Mouse (Mus musculus): ENCODE measurements around the gene Rpl19. TPM values are rescaled to one million over a fixed set of nuclear protein-coding genes. Genes with fewer than 3 reads are reported as not detected.

Rpl19 gene
- polyA plus RNA-seq, 1 experiment from 2014 or later, result 1,089 TPM

DNA sequence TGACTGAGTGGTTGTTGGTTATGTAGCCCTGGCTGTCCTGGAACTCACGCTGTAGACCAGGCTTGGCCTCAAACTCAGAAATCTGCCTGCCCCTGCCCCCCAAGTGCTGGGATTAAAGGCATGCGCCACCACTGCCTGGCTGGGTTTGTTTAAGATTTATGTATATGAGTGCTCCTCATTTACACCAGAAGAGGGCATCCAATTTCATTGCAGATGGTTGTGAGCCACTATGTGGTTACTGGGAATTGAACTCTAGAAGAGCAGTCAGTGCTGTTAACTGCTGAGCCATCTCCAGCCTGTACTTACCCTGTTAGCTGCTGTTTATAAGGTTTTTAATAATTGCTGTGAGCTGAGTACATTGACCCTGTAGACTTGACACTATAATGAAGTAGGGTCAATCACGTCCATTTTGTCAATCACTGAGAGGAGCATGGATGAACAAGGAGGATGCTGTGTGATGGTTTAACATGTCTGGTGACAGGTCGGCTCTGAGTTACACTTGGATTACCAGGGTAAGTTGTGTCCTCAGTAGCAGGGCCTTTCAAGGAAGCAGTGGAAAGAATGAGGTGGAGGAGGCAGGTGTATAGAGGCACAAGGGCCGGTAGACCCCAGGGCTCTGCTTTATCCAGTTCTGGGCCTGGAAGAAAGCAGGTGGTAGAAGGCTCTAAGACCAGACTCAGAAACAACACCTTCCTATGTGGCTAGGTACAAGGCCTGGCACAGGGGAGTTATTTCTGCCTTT is 4.4 kb downstream of the Rpl19 start:
- Histone ChIP-seq H3K36me3 (replicated peaks; ENCODE audit: control insufficient read depth, insufficient read depth, low read depth, low read length) (peaks cover 9% of the 10 kb centered on the region), H3K9ac (replicated peaks; ENCODE audit: low read length) (no peak overlapping the region), H3K27ac (replicated peaks; ENCODE audit: low read depth, low read length) (no peak overlapping the region), H3K4me1 (ENCODE audit: control insufficient read depth, insufficient read depth, low read length) (peaks cover 4% of the 10 kb centered on the region), H3K4me2 (ENCODE audit: low read depth, low read length) (no peak overlapping the region), H3K4me3 (ENCODE audit: low read depth, low read length) (no peak overlapping the region), H3K27me3 (ENCODE audit: control insufficient read depth, insufficient read depth, low read length) (no peaks in the 10 kb centered on the region; the same call in 1 of the 2 replicates), H3K9me3 (replicated peaks; ENCODE audit: control insufficient read depth, low read length) (no peaks in the 10 kb centered on the region)
- DNase-seq (ENCODE audit: low spot score), result no peak
- ATAC-seq (replicated peaks; ENCODE audit: insufficient number of reproducible peaks, low FRiP score, low TSS enrichment, low read depth), result no peak
- 49% methylated on average over 5 of the region's 5 CpGs for WGBS

DNA sequence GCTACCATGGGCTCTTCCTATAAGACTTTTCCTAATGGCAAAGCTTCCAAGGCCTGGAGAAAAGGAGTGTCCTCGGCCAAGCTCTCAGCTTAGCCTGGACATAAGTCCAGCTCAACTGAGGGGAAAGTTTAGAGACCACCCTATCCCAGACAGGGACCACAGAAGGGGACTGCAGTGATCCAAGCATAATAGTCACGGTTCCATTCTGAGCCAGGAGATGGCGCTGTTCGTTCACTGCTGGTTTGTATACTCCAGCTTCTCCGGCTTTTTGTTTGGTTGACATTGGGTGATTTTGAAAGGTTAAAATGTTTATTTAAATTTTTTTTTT is 4.9 kb downstream of the Rpl19 start:
- no peak overlapping the region for H3K4me2 ChIP-seq (ENCODE audit: low read depth, low read length)
- H3K9ac ChIP-seq (replicated peaks; ENCODE audit: low read length), result no peak overlapping the region
- H3K9me3 ChIP-seq (replicated peaks; ENCODE audit: control insufficient read depth, low read length), result no peaks in the 10 kb centered on the region
- no peak overlapping the region for H3K4me3 ChIP-seq (ENCODE audit: low read depth, low read length)
- peaks cover 2% of the 10 kb centered on the region for H3K27me3 ChIP-seq (ENCODE audit: control insufficient read depth, insufficient read depth, low read length)
- ATAC-seq (replicated peaks; ENCODE audit: insufficient number of reproducible peaks, low FRiP score, low TSS enrichment, low read depth) (0 out of 2 replicates have a peak, but pooled peaks have one; percentile 46), DNase-seq (ENCODE audit: low spot score) (peak; percentile 92)
- H3K36me3 ChIP-seq (replicated peaks; ENCODE audit: control insufficient read depth, insufficient read depth, low read depth, low read length), result peaks cover 9% of the 10 kb centered on the region
- H3K4me1 ChIP-seq (ENCODE audit: control insufficient read depth, insufficient read depth, low read length), result peaks cover 4% of the 10 kb centered on the region
- H3K27ac ChIP-seq (replicated peaks; ENCODE audit: low read depth, low read length), result no peak overlapping the region
- whole genome bisulfite sequencing, result 9% methylated on average over 5 of the region's 5 CpGs

DNA sequence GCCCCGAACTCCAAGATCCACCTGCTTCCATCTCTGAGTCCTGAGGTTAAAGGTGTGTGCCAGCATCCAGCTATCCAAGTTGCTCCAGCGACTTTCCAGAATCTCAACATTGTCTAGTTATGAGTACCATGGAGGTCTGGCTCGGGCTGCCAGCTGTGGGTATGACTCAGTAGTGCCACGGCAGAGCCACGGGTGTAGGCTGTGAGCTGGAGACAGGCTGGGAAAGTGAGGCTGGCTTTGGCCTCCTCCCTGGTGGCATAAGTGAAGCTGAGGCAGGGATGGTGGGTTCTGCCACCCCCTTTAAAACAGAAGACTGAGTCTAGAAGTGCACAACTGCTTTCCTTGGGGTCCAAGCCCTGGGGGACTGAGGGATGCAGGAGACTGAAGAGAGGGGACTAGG is 7.6 kb downstream of the Rpl19 start:
- ATAC-seq (replicated peaks; ENCODE audit: insufficient number of reproducible peaks, low FRiP score, low TSS enrichment, low read depth) (no peak), DNase-seq (ENCODE audit: low spot score) (no peak)
- H3K4me2 ChIP-seq (ENCODE audit: low read depth, low read length), result no peak overlapping the region
- WGBS, result 80% methylated on average over 5 of the region's 5 CpGs
- no peak overlapping the region for H3K27ac ChIP-seq (replicated peaks; ENCODE audit: low read depth, low read length)
- H3K9ac ChIP-seq (replicated peaks; ENCODE audit: low read length), result no peak overlapping the region
- H3K4me1 ChIP-seq (ENCODE audit: control insufficient read depth, insufficient read depth, low read length), result peaks cover 4% of the 10 kb centered on the region
- H3K27me3 ChIP-seq (ENCODE audit: control insufficient read depth, insufficient read depth, low read length), result peaks cover 5% of the 10 kb centered on the region
- H3K36me3 ChIP-seq (replicated peaks; ENCODE audit: control insufficient read depth, insufficient read depth, low read depth, low read length), result peaks cover 5% of the 10 kb centered on the region
- H3K9me3 ChIP-seq (replicated peaks; ENCODE audit: control insufficient read depth, low read length), result no peaks in the 10 kb centered on the region
- H3K4me3 ChIP-seq (ENCODE audit: low read depth, low read length), result no peak overlapping the region

DNA sequence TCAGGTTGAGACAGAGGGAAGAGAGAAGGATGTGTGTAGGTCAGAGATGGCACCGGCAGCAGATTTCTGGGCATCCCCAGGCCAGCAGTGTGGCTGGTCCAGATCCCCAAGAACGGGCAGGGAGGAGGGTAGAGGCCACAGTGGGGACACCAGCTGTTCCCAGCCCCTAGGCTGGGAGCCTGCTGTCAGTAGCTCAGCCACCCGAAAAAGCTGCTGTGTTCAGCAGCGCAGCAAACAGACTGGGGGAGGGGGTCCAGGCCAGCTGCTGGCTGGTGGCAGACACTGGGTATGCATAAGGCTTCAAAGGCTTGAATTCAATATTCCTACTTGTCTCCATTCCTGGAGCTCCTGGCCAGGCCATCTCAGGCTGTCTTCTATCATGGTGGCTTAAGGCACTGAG is 8.3 kb downstream of the Rpl19 start:
- Histone ChIP-seq H3K4me2 (ENCODE audit: low read depth, low read length) (no peak overlapping the region), H3K9me3 (replicated peaks; ENCODE audit: control insufficient read depth, low read length) (no peaks in the 10 kb centered on the region), H3K4me3 (ENCODE audit: low read depth, low read length) (no peak overlapping the region), H3K27ac (replicated peaks; ENCODE audit: low read depth, low read length) (no peak overlapping the region), H3K36me3 (replicated peaks; ENCODE audit: control insufficient read depth, insufficient read depth, low read depth, low read length) (no peaks in the 10 kb centered on the region; the same call in 1 of the 2 replicates), H3K9ac (replicated peaks; ENCODE audit: low read length) (no peak overlapping the region), H3K27me3 (ENCODE audit: control insufficient read depth, insufficient read depth, low read length) (peaks cover 5% of the 10 kb centered on the region), H3K4me1 (ENCODE audit: control insufficient read depth, insufficient read depth, low read length) (peaks cover 4% of the 10 kb centered on the region)
- DNase-seq (ENCODE audit: low spot score) (peak; percentile 39), ATAC-seq (replicated peaks; ENCODE audit: insufficient number of reproducible peaks, low FRiP score, low TSS enrichment, low read depth) (0 out of 2 replicates have a peak, but pooled peaks have one; percentile 19)
- WGBS, result 26% methylated on average over 4 of the region's 4 CpGs

DNA sequence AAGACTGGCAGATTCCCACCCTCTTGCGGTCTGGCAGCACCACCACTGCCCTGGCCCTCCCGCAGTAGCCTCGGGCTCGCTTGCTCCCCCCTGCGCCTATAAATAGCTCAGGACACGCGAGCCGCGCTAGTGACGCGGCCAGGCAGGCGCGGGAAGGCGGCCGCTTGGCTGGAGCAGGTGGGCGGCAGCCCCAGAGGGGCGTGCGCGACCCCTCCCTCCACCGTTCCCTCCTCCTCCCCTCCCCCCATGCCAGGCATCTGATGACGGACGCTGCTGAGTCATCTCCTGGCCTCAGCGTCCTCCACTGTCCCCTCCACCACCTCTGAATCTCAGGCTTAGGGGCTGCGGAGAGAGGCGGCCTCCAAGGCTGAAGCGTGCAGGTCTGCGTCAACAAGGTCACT is 9.5 kb downstream of the Rpl19 start:
- peaks cover 4% of the 10 kb centered on the region for H3K4me1 ChIP-seq (ENCODE audit: control insufficient read depth, insufficient read depth, low read length)
- H3K4me2 ChIP-seq (ENCODE audit: low read depth, low read length), result peak overlapping the region; percentile 74
- DNase-seq (ENCODE audit: low spot score) (peak; percentile 60), ATAC-seq (replicated peaks; ENCODE audit: insufficient number of reproducible peaks, low FRiP score, low TSS enrichment, low read depth) (peak; percentile 25; the same call in 1 of the 2 replicates)
- no peak overlapping the region for H3K27ac ChIP-seq (replicated peaks; ENCODE audit: low read depth, low read length)
- no peaks in the 10 kb centered on the region; the same call in 1 of the 2 replicates for H3K36me3 ChIP-seq (replicated peaks; ENCODE audit: control insufficient read depth, insufficient read depth, low read depth, low read length)
- H3K9me3 ChIP-seq (replicated peaks; ENCODE audit: control insufficient read depth, low read length), result no peaks in the 10 kb centered on the region
- H3K9ac ChIP-seq (replicated peaks; ENCODE audit: low read length), result peak overlapping the region; percentile 53
- H3K4me3 ChIP-seq (ENCODE audit: low read depth, low read length), result peak overlapping the region; percentile 25
- peaks cover 5% of the 10 kb centered on the region for H3K27me3 ChIP-seq (ENCODE audit: control insufficient read depth, insufficient read depth, low read length)
- WGBS, result under 1% methylated on average over 21 of the region's 27 CpGs

DNA sequence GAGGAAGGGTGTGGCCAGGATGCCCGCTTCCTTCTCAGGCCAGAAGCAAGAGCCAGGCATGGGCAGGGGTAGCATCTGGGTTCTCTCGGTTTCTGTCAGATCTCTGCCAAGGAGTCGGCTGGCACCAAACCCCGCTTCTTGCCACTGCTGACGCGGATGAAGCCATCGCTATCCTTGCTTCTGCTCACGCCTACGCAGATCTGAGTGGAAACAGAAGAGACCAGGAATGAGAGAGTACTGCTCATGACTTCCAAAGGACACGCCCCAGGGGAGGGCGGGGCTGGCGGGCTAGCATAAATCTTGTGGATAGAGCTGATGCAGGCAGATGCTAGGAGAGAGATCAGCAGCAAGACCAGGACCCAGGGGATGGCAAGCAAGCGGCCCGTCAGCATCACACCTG is 11.4 kb downstream of the Rpl19 start:
- DNase-seq (ENCODE audit: low spot score) (no peak), ATAC-seq (replicated peaks; ENCODE audit: insufficient number of reproducible peaks, low FRiP score, low TSS enrichment, low read depth) (no peak)
- H3K9me3 ChIP-seq (replicated peaks; ENCODE audit: control insufficient read depth, low read length), result no peaks in the 10 kb centered on the region
- no peak overlapping the region for H3K9ac ChIP-seq (replicated peaks; ENCODE audit: low read length)
- peaks cover 4% of the 10 kb centered on the region for H3K4me1 ChIP-seq (ENCODE audit: control insufficient read depth, insufficient read depth, low read length)
- H3K27me3 ChIP-seq (ENCODE audit: control insufficient read depth, insufficient read depth, low read length), result peaks cover 5% of the 10 kb centered on the region
- no peak overlapping the region for H3K4me2 ChIP-seq (ENCODE audit: low read depth, low read length)
- WGBS, result 61% methylated on average over 14 of the region's 14 CpGs
- no peaks in the 10 kb centered on the region for H3K36me3 ChIP-seq (replicated peaks; ENCODE audit: control insufficient read depth, insufficient read depth, low read depth, low read length)
- no peak overlapping the region for H3K4me3 ChIP-seq (ENCODE audit: low read depth, low read length)
- no peak overlapping the region for H3K27ac ChIP-seq (replicated peaks; ENCODE audit: low read depth, low read length)

DNA sequence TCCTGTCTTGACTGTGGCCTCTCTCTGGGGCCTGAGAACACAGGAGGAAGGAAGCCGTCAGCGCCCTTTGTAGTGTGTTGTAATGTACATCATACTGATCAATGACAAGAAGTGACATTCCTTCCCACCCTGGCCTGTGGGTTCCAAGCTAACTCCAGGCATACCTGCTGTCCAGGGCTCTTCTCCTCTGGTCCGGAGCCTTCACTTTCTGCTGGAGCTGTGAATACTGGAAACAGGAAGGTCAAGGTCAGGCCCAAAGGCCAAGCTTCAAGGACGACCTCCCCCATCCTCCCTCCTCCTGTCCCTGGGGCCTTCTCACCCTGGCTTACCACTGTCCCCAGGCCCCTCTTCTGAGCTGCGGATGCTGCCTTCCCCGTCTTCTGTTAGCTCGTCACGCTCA is 14.5 kb downstream of the Rpl19 start:
- H3K4me1 ChIP-seq (ENCODE audit: control insufficient read depth, insufficient read depth, low read length), result no peaks in the 10 kb centered on the region; the same call in 1 of the 2 replicates
- WGBS, result 67% methylated on average over 8 of the region's 8 CpGs
- H3K9me3 ChIP-seq (replicated peaks; ENCODE audit: control insufficient read depth, low read length), result no peaks in the 10 kb centered on the region
- no peak overlapping the region for H3K9ac ChIP-seq (replicated peaks; ENCODE audit: low read length)
- H3K27ac ChIP-seq (replicated peaks; ENCODE audit: low read depth, low read length), result no peak overlapping the region
- H3K4me3 ChIP-seq (ENCODE audit: low read depth, low read length), result no peak overlapping the region
- no peak overlapping the region for H3K4me2 ChIP-seq (ENCODE audit: low read depth, low read length)
- no peak for ATAC-seq (replicated peaks; ENCODE audit: insufficient number of reproducible peaks, low FRiP score, low TSS enrichment, low read depth)
- H3K36me3 ChIP-seq (replicated peaks; ENCODE audit: control insufficient read depth, insufficient read depth, low read depth, low read length), result no peaks in the 10 kb centered on the region
- no peak for DNase-seq (ENCODE audit: low spot score)
- H3K27me3 ChIP-seq (ENCODE audit: control insufficient read depth, insufficient read depth, low read length), result peaks cover 4% of the 10 kb centered on the region

DNA sequence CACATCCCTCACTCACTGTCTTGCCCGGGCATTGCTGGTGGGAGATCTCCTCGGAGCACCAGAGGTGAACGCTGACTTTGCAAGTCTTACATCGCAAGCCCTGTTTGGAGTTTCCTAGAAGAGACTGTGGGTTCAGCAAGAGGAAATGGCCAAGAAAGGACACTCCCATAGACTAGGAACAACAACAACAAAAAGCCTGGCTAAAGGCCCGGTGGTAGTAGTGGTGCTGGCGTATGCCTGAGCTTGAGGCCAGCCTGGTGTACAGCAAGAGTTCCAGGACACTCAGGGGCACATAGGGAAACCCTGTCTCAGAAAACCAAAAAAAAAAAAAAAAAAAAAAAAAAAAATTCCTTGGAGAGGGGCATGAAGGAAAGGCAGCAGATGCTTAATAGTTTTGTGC is 16.2 kb downstream of the Rpl19 start:
- H3K4me3 ChIP-seq (ENCODE audit: low read depth, low read length), result no peak overlapping the region
- H3K9ac ChIP-seq (replicated peaks; ENCODE audit: low read length), result no peak overlapping the region
- WGBS, result 84% methylated on average over 6 of the region's 6 CpGs

More for the DNA sequence above, 16.2 kb downstream of the Rpl19 start:
- Histone ChIP-seq H3K27ac (replicated peaks; ENCODE audit: low read depth, low read length) (no peak overlapping the region), H3K27me3 (ENCODE audit: control insufficient read depth, insufficient read depth, low read length) (no peaks in the 10 kb centered on the region), H3K36me3 (replicated peaks; ENCODE audit: control insufficient read depth, insufficient read depth, low read depth, low read length) (no peaks in the 10 kb centered on the region), H3K4me1 (ENCODE audit: control insufficient read depth, insufficient read depth, low read length) (no peaks in the 10 kb centered on the region), H3K9me3 (replicated peaks; ENCODE audit: control insufficient read depth, low read length) (no peaks in the 10 kb centered on the region), H3K4me2 (ENCODE audit: low read depth, low read length) (no peak overlapping the region)
- no peak for DNase-seq (ENCODE audit: low spot score)
- ATAC-seq (replicated peaks; ENCODE audit: insufficient number of reproducible peaks, low FRiP score, low TSS enrichment, low read depth), result no peak
